Mouse (Mus musculus): ENCODE measurements around the gene Nit2. TPM values are rescaled to one million over a fixed set of nuclear protein-coding genes. Genes with fewer than 3 reads are reported as not detected.

The Nit2 gene
- polyA plus RNA-seq (2012; rRNA removed), result 7.9 and 9.8 TPM in 2 replicates

DNA sequence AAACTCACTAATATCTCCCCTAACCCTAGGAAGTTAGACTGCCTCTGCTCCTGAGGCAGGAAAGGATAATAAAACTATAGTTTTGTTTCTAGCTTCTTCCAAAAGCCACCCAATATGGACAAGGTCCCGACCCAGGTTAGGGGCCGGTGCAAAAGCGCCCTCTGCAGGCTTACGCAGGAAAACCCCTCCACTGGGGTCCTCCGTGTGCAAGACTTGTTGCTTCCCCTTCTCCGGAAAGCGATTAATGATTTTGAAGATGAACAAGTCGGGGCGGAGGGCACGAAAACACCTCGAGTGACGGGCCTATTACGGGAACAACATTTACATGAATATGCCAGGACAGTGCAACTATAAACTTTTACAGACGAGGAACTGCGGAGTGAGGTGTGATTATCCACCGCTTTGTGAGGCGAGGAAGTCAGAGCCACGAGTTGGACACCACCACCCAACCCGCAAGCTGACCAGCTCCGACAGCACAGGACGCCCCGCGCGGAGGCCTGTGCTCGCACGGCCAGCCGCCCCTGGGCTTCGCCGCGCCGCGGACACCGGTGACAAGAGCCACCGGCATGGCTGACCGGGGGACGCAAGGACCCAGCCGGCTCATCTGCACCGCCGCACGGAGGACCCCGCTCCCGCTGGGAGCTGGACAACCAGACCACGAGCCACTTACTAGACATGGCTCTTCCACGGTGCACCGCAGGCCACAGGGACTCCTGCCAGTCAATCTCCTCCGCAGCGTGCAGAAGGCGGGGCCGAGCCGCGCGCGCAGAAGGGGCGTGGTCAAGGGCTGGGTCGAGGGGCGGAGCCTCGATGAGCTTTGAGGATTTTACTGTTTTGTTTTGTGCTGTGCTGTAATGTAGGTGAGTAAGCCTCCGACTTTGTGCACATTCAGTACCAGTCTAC, at the start of gene Nit2:
Gene Nit2, minus strand, starts transcription at position 731 of the 903 bp plus-strand sequence.
- H3K4me3 ChIP-seq (ENCODE audit: low read depth, low read length), result peak within 1 kb of the TSS; percentile 91
- TF ChIP-seq POLR2A (IDR thresholded peaks at IDR 0.05; ENCODE audit: low read depth, low read length), result peak; percentile 61
- TF ChIP-seq CTCF (IDR thresholded peaks at IDR 0.05; ENCODE audit: extremely low read depth, insufficient read length, insufficient replicate concordance, low read depth, low read length), result peak; percentile 85
- H3K36me3 ChIP-seq (ENCODE audit: control insufficient read depth, insufficient read depth, low read length), result peaks cover 12% of the 10 kb centered on the region
- H3K27me3 ChIP-seq (ENCODE audit: control insufficient read depth, insufficient read depth, low read length), result no peaks in the 10 kb centered on the region
- under 1% methylated on average over 58 of the region's 58 CpGs for WGBS
- peak within 1 kb of the TSS; percentile 64 for H3K27ac ChIP-seq (ENCODE audit: insufficient read depth, low read depth, low read length)
- peaks cover 2% of the 10 kb centered on the region; the same call in 1 of the 2 replicates for H3K4me1 ChIP-seq (ENCODE audit: control insufficient read depth, insufficient read depth, insufficient read length, low read length)

GRCm38 (mm10) chr16:57215957-57216356, 48.8 kb upstream of the Nit2 start:
- H3K27ac ChIP-seq (ENCODE audit: insufficient read depth, low read depth, low read length), result peak overlapping the region; percentile 59; the same call in 1 of the 2 replicates
- TF ChIP-seq POLR2A (IDR thresholded peaks at IDR 0.05; ENCODE audit: low read depth, low read length) (no peak), CTCF (IDR thresholded peaks at IDR 0.05; ENCODE audit: extremely low read depth, insufficient read length, insufficient replicate concordance, low read depth, low read length) (no peak)

DNA sequence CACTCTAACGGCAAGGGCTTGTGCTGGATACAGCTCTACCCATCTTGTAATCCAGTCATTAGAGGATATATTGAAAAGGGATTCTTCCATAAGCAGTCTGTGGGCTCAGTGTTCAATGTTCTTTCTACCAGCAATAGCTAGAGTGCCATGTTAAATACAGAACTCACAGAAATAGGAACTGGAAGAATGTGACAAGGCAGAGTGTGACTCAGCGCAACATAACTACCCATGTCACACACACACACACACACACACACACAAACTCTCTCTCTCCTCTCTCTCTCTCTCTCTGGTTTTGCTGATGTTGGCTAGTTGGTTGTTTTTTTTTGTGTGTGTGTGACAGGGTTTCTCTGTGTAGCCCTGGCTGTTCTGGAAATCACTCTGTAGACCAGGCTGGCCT, 43.9 kb upstream of the Nit2 start:
- Histone ChIP-seq H3K36me3 (ENCODE audit: control insufficient read depth, insufficient read depth, low read length) (peaks cover 42% of the 10 kb centered on the region), H3K27me3 (ENCODE audit: control insufficient read depth, insufficient read depth, low read length) (no peaks in the 10 kb centered on the region), H3K4me1 (ENCODE audit: control insufficient read depth, insufficient read depth, insufficient read length, low read length) (no peaks in the 10 kb centered on the region), H3K4me3 (ENCODE audit: low read depth, low read length) (no peak overlapping the region), H3K27ac (ENCODE audit: insufficient read depth, low read depth, low read length) (no peak overlapping the region)
- 89% methylated on average over 2 of the region's 2 CpGs for WGBS
- TF ChIP-seq POLR2A (IDR thresholded peaks at IDR 0.05; ENCODE audit: low read depth, low read length) (no peak), CTCF (IDR thresholded peaks at IDR 0.05; ENCODE audit: extremely low read depth, insufficient read length, insufficient replicate concordance, low read depth, low read length) (no peak)

More at GRCm38 (mm10) chr16:57215957-57216356, 48.8 kb upstream of the Nit2 start:
- H3K4me3 ChIP-seq (ENCODE audit: low read depth, low read length), result no peak overlapping the region
- peaks cover 25% of the 10 kb centered on the region for H3K36me3 ChIP-seq (ENCODE audit: control insufficient read depth, insufficient read depth, low read length)
- H3K4me1 ChIP-seq (ENCODE audit: control insufficient read depth, insufficient read depth, insufficient read length, low read length), result no peaks in the 10 kb centered on the region
- H3K27me3 ChIP-seq (ENCODE audit: control insufficient read depth, insufficient read depth, low read length), result no peaks in the 10 kb centered on the region

- Histone ChIP-seq H3K4me1 (ENCODE audit: control insufficient read depth, insufficient read depth, insufficient read length, low read length) (no peaks in the 10 kb centered on the region), H3K4me3 (ENCODE audit: low read depth, low read length) (no peak overlapping the region), H3K27ac (ENCODE audit: insufficient read depth, low read depth, low read length) (no peak overlapping the region), H3K27me3 (ENCODE audit: control insufficient read depth, insufficient read depth, low read length) (no peaks in the 10 kb centered on the region), H3K36me3 (ENCODE audit: control insufficient read depth, insufficient read depth, low read length) (peaks cover 38% of the 10 kb centered on the region)
- WGBS, result 90% methylated on average over 2 of the region's 2 CpGs
- TF ChIP-seq POLR2A (IDR thresholded peaks at IDR 0.05; ENCODE audit: low read depth, low read length), result no peak
- TF ChIP-seq CTCF (IDR thresholded peaks at IDR 0.05; ENCODE audit: extremely low read depth, insufficient read length, insufficient replicate concordance, low read depth, low read length), result no peak
These were observed 41.2 kb upstream of the Nit2 start for GRCm38 (mm10) chr16:57208342-57208741.

DNA sequence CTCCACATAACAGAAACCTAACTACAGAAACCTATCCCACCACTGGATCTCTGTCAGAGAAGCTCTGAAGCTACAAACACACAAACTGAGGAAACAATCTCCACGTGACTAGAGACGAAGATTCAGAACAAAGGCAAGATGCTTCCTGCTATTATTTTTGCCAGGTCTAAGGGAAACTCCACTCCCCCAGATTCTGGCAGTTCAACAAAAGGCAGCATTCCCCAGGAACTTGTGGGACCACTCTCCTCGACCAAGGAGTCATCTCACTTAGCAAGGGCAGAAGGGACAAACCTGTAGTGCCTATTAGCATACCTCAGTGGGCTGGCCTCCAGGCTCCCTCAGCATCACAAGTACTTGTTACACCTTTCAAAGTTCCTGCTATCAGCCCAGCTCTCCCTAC, 30.1 kb upstream of the Nit2 start:
- Histone ChIP-seq H3K27me3 (ENCODE audit: control insufficient read depth, insufficient read depth, low read length) (no peaks in the 10 kb centered on the region), H3K36me3 (ENCODE audit: control insufficient read depth, insufficient read depth, low read length) (peaks cover 42% of the 10 kb centered on the region), H3K4me3 (ENCODE audit: low read depth, low read length) (no peak overlapping the region), H3K27ac (ENCODE audit: insufficient read depth, low read depth, low read length) (no peak overlapping the region), H3K4me1 (ENCODE audit: control insufficient read depth, insufficient read depth, insufficient read length, low read length) (no peaks in the 10 kb centered on the region)
- TF ChIP-seq POLR2A (IDR thresholded peaks at IDR 0.05; ENCODE audit: low read depth, low read length) (no peak), CTCF (IDR thresholded peaks at IDR 0.05; ENCODE audit: extremely low read depth, insufficient read length, insufficient replicate concordance, low read depth, low read length) (no peak)
- 78% methylated on average over 3 of the region's 3 CpGs for WGBS

GRCm38 (mm10) chr16:57196590-57196989, 29.4 kb upstream of the Nit2 start:
- WGBS, result 84% methylated on average over 5 of the region's 5 CpGs
- TF ChIP-seq CTCF (IDR thresholded peaks at IDR 0.05; ENCODE audit: extremely low read depth, insufficient read length, insufficient replicate concordance, low read depth, low read length) (no peak), POLR2A (IDR thresholded peaks at IDR 0.05; ENCODE audit: low read depth, low read length) (no peak)
- no peak overlapping the region for H3K27ac ChIP-seq (ENCODE audit: insufficient read depth, low read depth, low read length)
- peaks cover 48% of the 10 kb centered on the region for H3K36me3 ChIP-seq (ENCODE audit: control insufficient read depth, insufficient read depth, low read length)
- H3K4me1 ChIP-seq (ENCODE audit: control insufficient read depth, insufficient read depth, insufficient read length, low read length), result no peaks in the 10 kb centered on the region
- no peaks in the 10 kb centered on the region for H3K27me3 ChIP-seq (ENCODE audit: control insufficient read depth, insufficient read depth, low read length)
- no peak overlapping the region for H3K4me3 ChIP-seq (ENCODE audit: low read depth, low read length)

GRCm38 (mm10) chr16:57191214-57191613, 24.1 kb upstream of the Nit2 start:
- 95% methylated on average over 14 of the region's 14 CpGs for WGBS
- H3K4me3 ChIP-seq (ENCODE audit: low read depth, low read length), result no peak overlapping the region

More at GRCm38 (mm10) chr16:57191214-57191613, 24.1 kb upstream of the Nit2 start:
- no peak for TF ChIP-seq POLR2A (IDR thresholded peaks at IDR 0.05; ENCODE audit: low read depth, low read length)
- TF ChIP-seq CTCF (IDR thresholded peaks at IDR 0.05; ENCODE audit: extremely low read depth, insufficient read length, insufficient replicate concordance, low read depth, low read length), result no peak
- H3K27ac ChIP-seq (ENCODE audit: insufficient read depth, low read depth, low read length), result no peak overlapping the region
- H3K4me1 ChIP-seq (ENCODE audit: control insufficient read depth, insufficient read depth, insufficient read length, low read length), result no peaks in the 10 kb centered on the region
- H3K27me3 ChIP-seq (ENCODE audit: control insufficient read depth, insufficient read depth, low read length), result no peaks in the 10 kb centered on the region
- peaks cover 45% of the 10 kb centered on the region for H3K36me3 ChIP-seq (ENCODE audit: control insufficient read depth, insufficient read depth, low read length)
